Mouse (Mus musculus): ENCODE data around the gene Mpped2. TPM values are rescaled to one million over a fixed set of nuclear protein-coding genes. Genes with fewer than 3 reads are reported as not detected.

Mpped2 gene
- polyA plus RNA-seq, 1 experiment = 17.4 TPM

DNA sequence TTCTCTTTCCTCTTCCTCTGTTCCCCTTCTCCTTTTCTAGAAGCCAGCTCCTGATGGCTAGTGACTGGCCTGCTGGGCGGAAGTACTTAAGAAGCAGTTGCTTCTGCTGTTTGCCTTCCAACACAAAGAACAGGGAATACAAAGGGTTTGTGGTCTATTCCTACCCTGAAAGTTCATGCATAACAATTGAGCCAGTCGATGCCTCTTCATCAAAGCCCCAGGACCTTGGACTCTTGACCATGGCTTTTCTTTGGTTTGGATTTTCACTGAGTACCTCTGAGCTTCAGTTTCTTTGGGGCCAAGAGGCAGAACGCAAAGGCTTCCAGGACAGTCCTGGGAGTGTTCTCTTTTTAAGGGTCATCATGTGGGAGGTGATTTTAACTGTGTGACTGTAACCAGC, 57.8 kb downstream of the Mpped2 start:
- Histone ChIP-seq H3K4me1 (ENCODE audit: control insufficient read depth, insufficient read depth, low read length) (0 out of 2 replicates have a peak, but pooled peaks cover 1% of the 10 kb centered on the region), H3K27ac (ENCODE audit: insufficient read depth, low read length) (no peak overlapping the region), H3K4me3 (ENCODE audit: insufficient read depth, low read length) (no peak overlapping the region)
- no peak for TF ChIP-seq CTCF (IDR thresholded peaks at IDR 0.05; ENCODE audit: extremely low read depth, insufficient read depth, low read length)
- no peak for TF ChIP-seq POLR2A (IDR thresholded peaks at IDR 0.05; ENCODE audit: extremely low read depth, insufficient read depth, low read length)

- TF ChIP-seq CTCF (IDR thresholded peaks at IDR 0.05; ENCODE audit: extremely low read depth, insufficient read depth, low read length) (no peak), POLR2A (IDR thresholded peaks at IDR 0.05; ENCODE audit: extremely low read depth, insufficient read depth, low read length) (no peak)
- Histone ChIP-seq H3K27ac (ENCODE audit: insufficient read depth, low read length) (no peak overlapping the region), H3K4me1 (ENCODE audit: control insufficient read depth, insufficient read depth, low read length) (no peaks in the 10 kb centered on the region), H3K4me3 (ENCODE audit: insufficient read depth, low read length) (no peak overlapping the region)
Observed at GRCm38 (mm10) chr2:106753703-106754102, 60.6 kb downstream of the Mpped2 start.

DNA sequence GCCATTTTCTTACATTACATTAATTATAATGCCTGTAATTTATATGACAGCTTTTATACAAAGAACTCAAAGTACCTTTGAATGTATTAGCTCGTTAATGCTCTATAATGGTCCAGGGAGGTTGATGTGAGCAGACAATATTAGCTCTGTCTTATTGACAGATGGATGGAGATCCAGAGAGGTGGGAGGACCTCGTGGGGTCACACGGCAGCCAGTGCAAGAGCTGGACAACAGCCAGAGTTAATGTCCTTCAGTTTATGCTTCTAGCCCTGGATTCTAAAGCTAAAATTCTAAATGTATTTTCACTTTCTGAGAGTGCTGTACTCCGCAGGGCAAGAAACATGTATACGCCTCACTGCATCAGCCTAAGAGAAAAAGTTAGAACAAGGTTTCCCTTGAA, 61.6 kb downstream of the Mpped2 start:
- no peak overlapping the region for H3K27ac ChIP-seq (ENCODE audit: insufficient read depth, low read length)
- H3K4me3 ChIP-seq (ENCODE audit: insufficient read depth, low read length) = no peak overlapping the region
- TF ChIP-seq POLR2A (IDR thresholded peaks at IDR 0.05; ENCODE audit: extremely low read depth, insufficient read depth, low read length) = no peak
- TF ChIP-seq CTCF (IDR thresholded peaks at IDR 0.05; ENCODE audit: extremely low read depth, insufficient read depth, low read length) = no peak
- no peaks in the 10 kb centered on the region for H3K4me1 ChIP-seq (ENCODE audit: control insufficient read depth, insufficient read depth, low read length)

DNA sequence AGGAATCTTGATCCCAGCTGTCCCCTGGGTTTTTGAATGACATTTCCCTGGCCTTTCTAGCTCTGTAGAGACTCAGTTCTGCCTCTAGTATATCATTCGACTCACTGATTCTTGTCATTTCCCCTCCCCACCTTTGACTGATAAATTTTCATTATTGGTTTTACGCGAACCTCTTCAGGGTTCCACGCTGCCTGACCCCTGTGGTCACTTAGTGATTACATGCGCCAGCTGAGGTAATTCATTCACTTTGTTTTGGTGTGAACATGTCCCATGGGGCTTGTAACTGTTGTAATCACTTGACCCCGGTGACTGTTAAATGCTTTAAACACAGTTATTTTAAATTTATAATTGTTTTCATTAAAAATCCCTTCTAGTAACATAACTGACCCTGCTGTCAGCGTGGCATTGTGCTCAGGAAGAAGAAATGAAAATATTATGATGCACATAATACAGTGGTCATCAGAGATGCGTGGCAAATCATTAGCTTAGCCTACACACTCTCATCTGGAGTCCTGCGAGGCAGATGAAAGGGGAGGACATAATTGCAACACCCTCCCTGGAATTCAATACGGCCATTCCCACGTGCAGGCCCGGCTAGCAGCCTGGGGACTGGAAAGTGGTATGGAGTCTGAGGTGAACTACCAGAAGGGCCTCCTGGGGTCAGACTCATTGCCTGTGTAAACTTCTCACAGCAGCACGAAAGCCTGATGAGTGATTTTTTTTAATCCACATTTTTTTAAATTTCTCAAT, 63.5 kb downstream of the Mpped2 start:
- H3K4me3 ChIP-seq (ENCODE audit: insufficient read depth, low read length) = no peak overlapping the region
- no peaks in the 10 kb centered on the region for H3K4me1 ChIP-seq (ENCODE audit: control insufficient read depth, insufficient read depth, low read length)
- TF ChIP-seq POLR2A (IDR thresholded peaks at IDR 0.05; ENCODE audit: extremely low read depth, insufficient read depth, low read length) (no peak), CTCF (IDR thresholded peaks at IDR 0.05; ENCODE audit: extremely low read depth, insufficient read depth, low read length) (no peak)
- no peak overlapping the region for H3K27ac ChIP-seq (ENCODE audit: insufficient read depth, low read length)

DNA sequence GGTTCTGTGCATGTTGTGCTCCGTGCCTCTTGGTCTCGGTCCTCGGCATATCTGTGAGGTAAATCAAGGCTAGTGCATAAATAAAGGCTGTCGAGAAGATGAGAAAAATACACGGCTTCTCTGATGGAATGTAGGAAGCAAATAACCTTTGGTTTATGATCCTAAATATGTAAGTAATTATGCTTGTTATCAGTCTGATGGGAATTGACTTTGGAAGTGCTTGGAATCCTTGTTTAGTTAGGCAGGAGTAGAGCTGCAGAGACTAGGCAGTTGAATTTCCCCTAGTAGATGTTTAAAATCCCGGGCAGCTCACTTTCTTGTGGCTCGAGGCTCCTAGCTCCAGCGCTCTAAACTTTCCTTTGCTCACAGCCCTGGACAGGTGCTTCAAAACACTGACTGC, 69.9 kb downstream of the Mpped2 start:
- TF ChIP-seq POLR2A (IDR thresholded peaks at IDR 0.05; ENCODE audit: extremely low read depth, insufficient read depth, low read length) (no peak), CTCF (IDR thresholded peaks at IDR 0.05; ENCODE audit: extremely low read depth, insufficient read depth, low read length) (no peak)
- Histone ChIP-seq H3K27ac (ENCODE audit: insufficient read depth, low read length) (no peak overlapping the region), H3K4me1 (ENCODE audit: control insufficient read depth, insufficient read depth, low read length) (peaks cover 1% of the 10 kb centered on the region; the same call in 1 of the 2 replicates), H3K4me3 (ENCODE audit: insufficient read depth, low read length) (no peak overlapping the region)

DNA sequence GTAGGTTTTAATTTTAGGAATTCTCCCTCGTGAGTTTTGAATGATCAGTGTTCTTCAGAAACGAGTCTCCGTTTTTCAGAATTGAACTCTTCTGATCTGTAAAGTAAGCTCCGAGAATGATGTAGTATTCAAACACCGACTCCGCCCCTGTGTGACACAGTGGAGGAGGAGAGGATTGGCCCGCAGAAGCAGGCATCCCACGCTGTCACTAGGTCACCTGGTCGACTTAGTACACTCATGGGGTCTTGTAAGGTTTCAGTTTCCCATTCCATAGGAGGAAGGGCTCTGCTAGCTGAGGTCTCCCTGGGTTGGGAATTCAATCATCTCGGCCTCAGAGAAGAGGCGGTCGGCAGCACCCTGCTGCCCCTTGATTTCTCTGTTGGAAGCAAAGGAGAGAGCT, 76.2 kb downstream of the Mpped2 start:
- no peaks in the 10 kb centered on the region for H3K4me1 ChIP-seq (ENCODE audit: control insufficient read depth, insufficient read depth, low read length)

GRCm38 (mm10) chr2:106772643-106773042, 79.6 kb downstream of the Mpped2 start:
- no peak for TF ChIP-seq CTCF (IDR thresholded peaks at IDR 0.05; ENCODE audit: extremely low read depth, insufficient read depth, low read length)
- TF ChIP-seq POLR2A (IDR thresholded peaks at IDR 0.05; ENCODE audit: extremely low read depth, insufficient read depth, low read length) = no peak
- H3K27ac ChIP-seq (ENCODE audit: insufficient read depth, low read length) = no peak overlapping the region
- H3K4me1 ChIP-seq (ENCODE audit: control insufficient read depth, insufficient read depth, low read length) = no peaks in the 10 kb centered on the region
- no peak overlapping the region for H3K4me3 ChIP-seq (ENCODE audit: insufficient read depth, low read length)

More for the DNA sequence above, 76.2 kb downstream of the Mpped2 start:
- TF ChIP-seq CTCF (IDR thresholded peaks at IDR 0.05; ENCODE audit: extremely low read depth, insufficient read depth, low read length) (no peak), POLR2A (IDR thresholded peaks at IDR 0.05; ENCODE audit: extremely low read depth, insufficient read depth, low read length) (no peak)
- Histone ChIP-seq H3K4me3 (ENCODE audit: insufficient read depth, low read length) (no peak overlapping the region), H3K27ac (ENCODE audit: insufficient read depth, low read length) (no peak overlapping the region)

GRCm38 (mm10) chr2:106774251-106775196, 81.5 kb downstream of the Mpped2 start:
- TF ChIP-seq POLR2A (IDR thresholded peaks at IDR 0.05; ENCODE audit: extremely low read depth, insufficient read depth, low read length) (no peak), CTCF (IDR thresholded peaks at IDR 0.05; ENCODE audit: extremely low read depth, insufficient read depth, low read length) (no peak)
- H3K4me1 ChIP-seq (ENCODE audit: control insufficient read depth, insufficient read depth, low read length) = 0 out of 2 replicates have a peak, but pooled peaks cover 1% of the 10 kb centered on the region
- H3K27ac ChIP-seq (ENCODE audit: insufficient read depth, low read length) = no peak overlapping the region
- no peak overlapping the region for H3K4me3 ChIP-seq (ENCODE audit: insufficient read depth, low read length)

DNA sequence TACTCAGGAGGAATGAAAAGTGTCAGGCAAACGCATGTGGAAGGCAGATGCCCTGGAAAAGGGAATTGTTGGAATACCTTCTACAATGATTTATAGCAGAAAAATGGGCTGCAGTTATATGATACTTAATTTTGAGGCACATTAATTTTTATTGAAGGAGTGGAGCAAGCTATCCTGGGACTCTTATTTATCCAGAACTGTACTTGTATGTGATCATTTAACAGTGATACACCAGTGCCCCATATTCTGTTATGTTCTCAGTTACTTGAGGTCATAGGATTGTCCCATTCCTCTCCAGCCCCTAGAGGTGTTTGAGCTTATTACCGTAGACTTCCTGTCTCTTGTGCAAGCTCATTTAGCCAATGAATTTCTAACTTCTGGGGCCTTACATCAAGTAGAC, 82.9 kb downstream of the Mpped2 start:
- H3K27ac ChIP-seq (ENCODE audit: insufficient read depth, low read length) = no peak overlapping the region

More for the DNA sequence above, 82.9 kb downstream of the Mpped2 start:
- Histone ChIP-seq H3K4me3 (ENCODE audit: insufficient read depth, low read length) (no peak overlapping the region), H3K4me1 (ENCODE audit: control insufficient read depth, insufficient read depth, low read length) (0 out of 2 replicates have a peak, but pooled peaks cover 3% of the 10 kb centered on the region)
- TF ChIP-seq POLR2A (IDR thresholded peaks at IDR 0.05; ENCODE audit: extremely low read depth, insufficient read depth, low read length) (no peak), CTCF (IDR thresholded peaks at IDR 0.05; ENCODE audit: extremely low read depth, insufficient read depth, low read length) (no peak)

Data from cortical plate, adult 2 months (tissue).